Mouse (Mus musculus) embryo, embryonic 11 days (tissue): Measurements from ENCODE around the gene Wdfy4.

Source experiments
- DNase-seq: peaks from one replicate; pipeline ENCODE4 v3.0.0-alpha.2; 2015

Wdfy4 gene

DNA sequence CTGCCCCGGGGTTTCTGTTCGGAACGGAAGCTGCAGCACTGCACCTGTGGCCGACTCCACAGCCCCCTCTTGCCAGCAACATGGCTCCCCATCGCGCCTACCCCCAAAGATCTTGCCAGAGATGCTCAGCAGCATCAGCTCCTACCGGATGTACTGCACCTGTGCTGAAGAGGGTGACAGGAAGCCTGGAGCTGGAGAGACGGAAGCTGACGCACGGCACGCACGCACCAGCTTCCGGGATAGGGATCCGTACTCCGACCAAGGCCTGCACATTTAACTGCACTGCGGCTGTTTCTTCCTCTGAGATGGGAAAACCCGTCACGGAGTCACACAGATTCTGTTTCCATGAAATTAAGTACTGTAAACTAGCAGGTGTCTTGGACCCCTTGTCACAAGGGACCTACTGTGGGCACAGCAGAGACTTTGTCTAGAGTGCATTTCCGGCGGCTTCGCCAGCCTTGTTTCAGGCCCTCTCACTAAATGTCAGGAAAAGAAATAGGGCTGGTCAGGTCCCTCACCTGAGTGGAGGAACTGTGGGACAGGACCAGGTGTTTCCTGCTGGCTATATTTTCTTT is 4.6 kb upstream of the Wdfy4 start:
- DNase-seq: no peak

DNA sequence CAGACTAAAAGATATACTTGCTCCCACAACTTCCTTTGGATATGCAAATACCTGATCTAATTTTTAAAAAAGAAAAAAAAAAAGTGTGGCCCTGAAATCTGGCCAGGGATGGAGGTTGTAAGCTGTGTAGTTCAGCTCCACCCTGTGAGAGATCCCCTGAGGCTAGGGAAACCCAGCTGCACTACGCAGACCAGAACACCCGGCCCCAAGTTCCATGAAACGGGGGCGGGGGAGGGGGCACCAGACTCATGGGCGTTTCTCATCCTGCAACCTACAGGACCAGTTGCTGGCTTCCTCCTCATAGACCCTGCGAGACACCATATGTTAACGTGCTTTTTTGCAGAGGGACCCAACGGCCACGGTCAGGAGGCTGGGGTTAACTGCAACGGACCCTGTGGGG is 3.9 kb upstream of the Wdfy4 start:
- DNase-seq: no peak

DNA sequence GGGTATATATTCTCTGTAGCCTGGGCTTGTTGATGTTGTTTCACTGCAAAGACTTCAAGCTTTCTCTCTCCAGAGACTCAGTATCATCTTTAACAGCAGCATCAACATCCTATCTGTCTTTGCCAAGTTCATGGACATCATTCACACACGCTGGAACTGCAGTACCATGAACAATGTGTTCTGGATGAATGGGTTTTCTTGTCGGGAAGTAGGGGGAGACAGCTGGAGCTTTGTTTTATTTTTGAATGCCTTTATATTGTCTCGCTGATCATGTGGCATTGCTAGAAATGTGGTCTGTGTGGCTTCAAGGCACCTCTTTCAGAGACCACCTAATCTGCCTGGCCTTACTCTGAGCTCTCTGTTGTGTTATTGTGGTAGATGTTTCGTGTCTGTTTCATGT is 1.9 kb upstream of the Wdfy4 start:
- DNase-seq: no peak

GRCm38 (mm10) chr14:33180102-33180501 is 5.2 kb downstream of the Wdfy4 start:
- DNase-seq: no peak

GRCm38 (mm10) chr14:33175059-33175821 is 10.1 kb downstream of the Wdfy4 start:
- DNase-seq: no peak

DNA sequence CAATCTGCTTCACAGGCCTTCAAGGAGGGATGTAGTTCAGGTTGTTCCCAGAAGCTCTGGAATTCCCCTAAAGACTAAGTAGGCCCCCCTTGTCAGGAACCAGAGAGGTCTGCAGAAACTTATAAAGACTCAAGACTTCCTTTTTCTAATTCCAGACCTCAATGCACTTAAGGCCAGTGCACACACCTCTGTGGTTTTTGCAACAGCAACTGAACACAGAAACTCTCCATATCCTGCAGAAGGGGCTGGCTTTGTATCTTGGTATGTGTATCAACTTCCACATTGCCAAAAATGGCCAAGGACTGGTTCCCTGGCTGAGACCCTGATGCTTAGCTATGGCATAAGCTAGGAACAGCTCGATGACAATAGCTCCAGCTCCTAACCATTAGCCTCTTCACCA is 13.4 kb downstream of the Wdfy4 start:
- DNase-seq: no peak

DNA sequence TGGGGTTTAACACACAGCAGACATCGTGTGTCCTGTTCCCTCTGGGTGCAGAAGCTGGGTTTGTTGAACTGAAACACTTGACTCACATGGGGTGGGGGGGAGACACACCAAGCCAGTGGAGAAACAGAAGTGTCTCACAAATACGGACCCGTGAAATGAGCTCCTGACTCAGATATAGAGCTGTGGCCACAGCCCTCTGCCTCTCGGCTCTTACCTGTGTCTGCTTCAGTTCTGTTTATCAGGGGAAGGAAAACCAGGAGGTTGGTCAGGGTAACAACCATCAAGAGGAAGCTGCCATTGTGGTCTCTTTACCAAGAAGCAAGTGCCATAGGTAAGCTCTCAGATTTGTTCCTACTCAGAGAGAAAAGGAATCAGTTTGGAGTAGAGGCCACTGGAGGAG is 16.6 kb downstream of the Wdfy4 start:
- no peak for DNase-seq

DNA sequence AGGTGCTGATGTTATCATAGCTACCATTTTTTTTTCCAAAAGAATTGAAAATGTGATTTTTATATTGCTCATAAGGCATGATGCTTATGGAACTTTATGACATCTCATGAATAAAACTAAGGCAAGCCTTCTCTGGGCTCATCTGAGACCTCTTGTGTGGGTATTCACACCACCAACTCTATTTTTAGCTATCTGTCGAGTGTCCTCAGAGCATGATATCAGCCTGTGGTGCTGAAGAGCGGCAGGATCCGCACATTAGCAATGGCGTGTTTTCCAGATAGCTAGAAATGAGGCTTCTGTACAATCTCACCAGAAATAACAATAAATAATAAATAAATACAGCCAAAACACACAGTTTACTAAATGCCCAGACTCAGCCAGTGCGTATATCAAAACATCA is 23.1 kb downstream of the Wdfy4 start:
- no peak for DNase-seq

GRCm38 (mm10) chr14:33158268-33158667 is 27.0 kb downstream of the Wdfy4 start:
- no peak for DNase-seq

GRCm38 (mm10) chr14:33152941-33153340 is 32.4 kb downstream of the Wdfy4 start:
- DNase-seq: no peak

DNA sequence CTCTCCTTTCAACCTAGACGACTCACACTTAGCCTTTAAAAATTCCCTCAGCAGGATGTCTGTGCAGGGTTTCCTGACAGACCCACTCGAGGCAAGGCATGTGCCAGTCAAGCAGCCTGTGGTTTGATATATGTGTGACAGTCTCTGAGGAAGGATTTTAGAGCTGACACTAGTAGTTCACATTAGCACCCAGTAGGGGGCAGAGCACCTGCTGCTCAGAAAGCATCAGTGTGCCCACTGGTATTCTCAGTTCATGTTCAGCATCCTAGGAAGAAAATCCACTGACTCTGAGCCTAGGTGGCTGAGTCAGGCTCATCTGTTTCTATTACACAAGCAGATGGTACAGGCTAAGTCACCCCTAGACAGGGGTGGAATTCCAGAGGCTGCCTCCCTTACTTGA is 39.0 kb downstream of the Wdfy4 start:
- DNase-seq: peak; percentile 40

DNA sequence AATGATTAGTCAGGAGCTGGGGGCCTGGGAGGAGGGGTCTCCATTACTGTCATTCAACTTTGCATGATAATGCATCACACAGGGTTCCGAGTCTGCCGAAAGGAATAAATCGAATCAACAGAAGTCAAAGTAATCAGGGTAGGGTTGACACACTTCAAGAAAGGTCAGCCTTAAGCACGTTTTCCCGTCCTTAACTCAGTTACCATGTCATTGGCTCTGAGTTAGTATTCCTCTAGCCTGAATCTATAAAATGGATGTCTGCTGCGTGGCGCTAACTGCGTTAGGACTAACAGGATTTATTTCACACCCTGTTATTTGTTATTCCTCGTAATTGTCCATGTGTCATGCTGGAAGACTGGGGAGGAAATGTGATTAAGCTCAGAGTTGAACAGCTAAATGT is 48.5 kb downstream of the Wdfy4 start:
- DNase-seq: no peak

DNA sequence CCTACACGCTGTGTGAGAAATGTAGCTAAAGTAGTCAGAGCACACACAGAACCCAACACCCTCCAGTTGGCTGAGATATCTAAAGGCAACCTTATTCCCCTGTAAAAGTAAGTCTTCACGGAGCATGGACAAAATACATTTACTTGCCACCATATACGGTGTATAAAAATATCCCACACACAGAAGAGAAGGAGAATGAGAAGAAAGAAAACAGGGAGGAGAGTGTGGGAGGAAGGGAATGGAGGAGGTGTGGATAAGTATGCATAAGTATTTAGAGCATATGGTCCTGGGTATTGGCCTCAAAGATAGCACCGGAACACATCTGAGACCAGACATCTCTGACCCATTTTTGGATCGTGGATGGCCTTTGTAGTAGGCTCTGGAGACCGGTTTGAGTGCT is 50.1 kb downstream of the Wdfy4 start:
- no peak for DNase-seq

GRCm38 (mm10) chr14:33131044-33131758 is 54.1 kb downstream of the Wdfy4 start:
- no peak for DNase-seq

- DNase-seq: no peak
These were observed 68.7 kb downstream of the Wdfy4 start for GRCm38 (mm10) chr14:33116590-33116989.

GRCm38 (mm10) chr14:33104809-33105208 is 80.5 kb downstream of the Wdfy4 start:
- DNase-seq: no peak

DNA sequence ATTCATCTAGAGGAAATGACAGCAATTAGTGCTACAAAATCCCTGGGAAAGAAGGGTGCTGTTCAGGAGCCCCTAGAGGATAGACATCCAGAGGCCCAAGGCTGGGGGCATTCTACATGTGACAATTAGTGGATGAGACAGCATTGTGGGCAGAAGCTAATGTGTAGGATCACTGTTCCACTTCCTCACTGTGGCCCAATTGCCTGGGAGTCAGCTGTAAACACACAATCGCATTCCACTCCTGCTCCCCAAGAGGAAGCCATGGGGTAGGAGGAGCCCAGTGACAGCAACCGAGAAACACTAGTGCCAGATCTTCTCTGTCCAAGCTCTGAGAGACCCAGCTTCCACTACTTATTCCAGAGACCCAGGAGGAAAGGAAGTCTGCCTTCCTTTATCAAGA is 83.7 kb downstream of the Wdfy4 start:
- no peak for DNase-seq

GRCm38 (mm10) chr14:33099926-33100325 is 85.4 kb downstream of the Wdfy4 start:
- no peak for DNase-seq

DNA sequence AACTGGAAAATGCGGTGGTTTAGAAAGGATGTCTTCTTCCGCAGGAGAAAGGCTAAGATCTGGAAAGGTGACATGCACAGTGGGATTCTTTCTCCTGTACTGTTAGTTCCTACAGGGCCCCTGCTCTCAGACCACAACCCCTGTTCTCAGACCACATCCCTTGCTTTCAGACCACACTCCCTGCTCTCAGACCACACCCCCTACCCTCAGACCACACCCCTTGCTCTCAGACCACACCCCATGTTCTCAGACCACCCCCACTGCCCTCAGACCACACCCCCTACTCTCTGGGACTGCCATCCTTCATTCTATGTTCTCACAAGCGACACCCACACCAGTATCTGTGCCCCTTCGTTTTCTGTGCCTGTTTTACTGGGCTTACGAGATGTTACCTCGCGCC is 86.2 kb downstream of the Wdfy4 start:
- no peak for DNase-seq

GRCm38 (mm10) chr14:33096462-33096861 is 88.8 kb downstream of the Wdfy4 start:
- DNase-seq: no peak

- DNase-seq: no peak
These were observed 102.0 kb downstream of the Wdfy4 start for GRCm38 (mm10) chr14:33083326-33083725.

DNA sequence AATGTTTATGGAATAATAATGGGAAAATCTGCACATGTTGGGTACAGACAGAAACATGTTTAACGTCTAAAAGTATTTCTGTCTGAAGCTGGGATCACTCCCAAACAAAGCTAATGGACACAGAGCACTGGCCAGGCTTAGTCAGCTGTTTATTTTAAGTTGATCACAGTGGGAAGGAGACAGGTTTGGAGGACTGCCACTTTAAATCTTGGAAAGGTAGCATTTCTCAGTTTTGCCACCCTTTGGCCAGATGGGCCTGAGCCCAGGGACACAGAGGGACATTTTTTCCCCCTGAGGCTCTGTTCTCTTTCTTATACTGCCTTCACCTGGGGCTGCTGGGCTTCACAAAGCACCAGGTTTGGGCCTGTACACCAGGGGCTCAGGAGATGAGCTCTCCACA is 103.0 kb downstream of the Wdfy4 start:
- no peak for DNase-seq

GRCm38 (mm10) chr14:33081370-33081860 is 103.9 kb downstream of the Wdfy4 start:
- DNase-seq: no peak

DNA sequence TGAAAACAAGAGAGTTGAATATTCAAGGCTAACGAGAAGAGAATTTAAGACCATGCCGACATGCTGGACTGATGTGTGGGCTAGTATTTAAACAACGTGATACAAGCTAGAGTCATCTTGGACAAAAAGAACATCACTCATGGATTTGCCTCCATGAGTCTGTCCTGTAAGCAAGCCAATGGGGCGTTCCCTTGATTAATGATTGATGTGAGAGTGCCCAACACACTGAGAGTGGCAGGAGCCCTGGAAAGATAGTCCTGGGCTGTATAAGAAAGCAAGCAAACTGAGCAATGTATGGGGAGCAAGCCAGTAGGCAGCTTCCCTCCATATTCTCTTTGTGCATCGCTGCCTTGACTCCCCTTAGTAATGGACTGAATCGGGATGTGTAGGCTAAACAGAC is 106.7 kb downstream of the Wdfy4 start:
- no peak for DNase-seq
